Mouse (Mus musculus): ENCODE results near the gene Nlgn1.

Gene Nlgn1

GRCm38 (mm10) chr3:26201410-26201809 is 130.8 kb downstream of the Nlgn1 start:
- DNase-seq (ENCODE audit: low spot score in 2 of 2): no peak

- DNase-seq (ENCODE audit: low spot score in 2 of 2): no peak
These were observed 137.3 kb downstream of the Nlgn1 start for GRCm38 (mm10) chr3:26194970-26195369.

DNA sequence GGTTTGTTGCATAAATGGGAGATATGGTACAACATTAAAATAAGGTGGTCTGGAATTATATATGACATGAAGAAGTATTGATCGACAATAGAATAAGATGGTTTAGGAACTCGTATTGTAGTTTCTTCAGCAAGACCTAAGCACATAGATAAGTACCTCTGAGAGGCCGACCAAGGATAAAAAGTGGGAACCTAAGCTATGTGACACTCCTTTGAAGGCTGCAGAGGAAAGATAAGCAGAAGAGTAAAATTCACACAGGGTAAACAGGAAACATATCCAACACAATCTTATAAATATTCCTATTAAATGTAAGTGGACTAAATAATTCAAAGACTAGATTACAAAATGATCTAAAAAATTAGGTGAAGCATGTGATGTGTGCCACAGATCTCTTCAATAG is 151.2 kb downstream of the Nlgn1 start:
- DNase-seq (ENCODE audit: low spot score in 2 of 2): no peak

- DNase-seq (ENCODE audit: low spot score in 2 of 2): no peak
These were observed 156.9 kb downstream of the Nlgn1 start for GRCm38 (mm10) chr3:26175371-26175770.

DNA sequence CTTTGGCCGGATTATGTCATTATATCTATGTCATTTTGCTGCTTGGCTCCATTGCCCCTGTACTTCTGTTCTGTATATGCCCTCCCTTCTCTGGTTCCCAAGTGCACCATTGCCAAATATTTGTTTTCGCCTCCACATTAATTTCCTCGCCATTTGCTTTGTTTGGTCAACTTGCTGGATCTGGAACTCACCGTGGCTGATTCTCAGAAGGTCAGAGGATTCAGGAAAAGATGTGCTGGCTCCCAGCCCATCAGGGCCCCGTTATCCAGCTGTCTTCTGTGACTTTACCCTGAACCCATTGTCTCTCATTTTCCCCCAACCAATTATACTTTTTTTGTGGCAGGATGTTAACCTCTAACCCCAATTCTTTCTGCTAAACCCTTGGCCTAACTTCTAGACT is 158.0 kb downstream of the Nlgn1 start:
- no peak for DNase-seq (ENCODE audit: low spot score in 2 of 2)

DNA sequence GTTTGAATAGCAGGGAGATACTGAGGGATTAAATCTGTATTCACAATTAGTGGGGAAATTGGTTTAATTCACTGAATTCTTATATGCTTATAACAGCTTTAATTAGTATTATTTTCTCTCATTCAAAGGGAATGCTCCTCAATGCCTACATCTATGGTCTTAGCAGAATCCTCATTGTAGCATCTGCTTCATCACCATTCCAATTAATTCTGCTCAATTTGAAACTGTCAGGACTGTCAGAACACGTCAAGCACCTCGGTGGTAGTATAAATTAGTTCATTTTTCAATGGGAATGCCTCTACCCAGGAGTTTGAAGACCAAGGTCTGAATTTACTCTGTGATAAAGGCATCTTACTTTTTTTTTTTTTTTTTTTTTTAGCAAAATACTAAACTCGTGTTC is 158.6 kb downstream of the Nlgn1 start:
- DNase-seq (ENCODE audit: low spot score in 2 of 2): no peak

DNA sequence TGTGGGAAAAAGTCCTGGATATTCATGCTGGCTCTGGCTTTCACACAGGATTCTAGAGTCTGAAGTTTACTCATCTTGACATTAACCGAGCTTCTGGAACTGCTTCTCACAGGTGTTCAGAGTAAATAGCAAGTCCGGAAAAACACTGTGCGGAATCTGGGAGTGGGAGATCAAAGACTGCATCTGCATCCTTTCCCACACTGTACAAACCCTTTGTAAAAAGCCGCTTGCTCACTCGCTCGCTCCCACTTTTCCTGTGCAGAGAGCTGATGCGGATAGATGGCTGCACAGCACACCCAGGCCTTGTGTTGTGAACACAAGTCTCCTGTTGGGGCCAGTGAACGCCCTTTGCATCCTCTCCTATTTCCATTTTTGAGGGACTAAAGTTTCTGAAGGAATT is 165.5 kb downstream of the Nlgn1 start:
- DNase-seq (ENCODE audit: low spot score in 2 of 2): no peak

- peak in 1 of 2 experiments; percentile 79 for DNase-seq (ENCODE audit: low spot score in 2 of 2)
These were observed 178.5 kb downstream of the Nlgn1 start for GRCm38 (mm10) chr3:26153782-26154181.

GRCm38 (mm10) chr3:26153036-26153741 is 179.1 kb downstream of the Nlgn1 start:
- peak in 1 of 2 experiments; percentile 39 for DNase-seq (ENCODE audit: low spot score in 2 of 2)

GRCm38 (mm10) chr3:26152510-26153035 is 179.7 kb downstream of the Nlgn1 start:
- peak in 1 of 2 experiments; percentile 40 for DNase-seq (ENCODE audit: low spot score in 2 of 2)

- no peak for DNase-seq (ENCODE audit: low spot score in 2 of 2)
These were observed 180.8 kb downstream of the Nlgn1 start for GRCm38 (mm10) chr3:26151351-26152020.

- DNase-seq (ENCODE audit: low spot score in 2 of 2): no peak
These were observed 186.1 kb downstream of the Nlgn1 start for GRCm38 (mm10) chr3:26146174-26146573.

GRCm38 (mm10) chr3:26145441-26145840 is 186.8 kb downstream of the Nlgn1 start:
- no peak for DNase-seq (ENCODE audit: low spot score in 2 of 2)

GRCm38 (mm10) chr3:26141590-26141989 is 190.7 kb downstream of the Nlgn1 start:
- no peak for DNase-seq (ENCODE audit: low spot score in 2 of 2)

DNA sequence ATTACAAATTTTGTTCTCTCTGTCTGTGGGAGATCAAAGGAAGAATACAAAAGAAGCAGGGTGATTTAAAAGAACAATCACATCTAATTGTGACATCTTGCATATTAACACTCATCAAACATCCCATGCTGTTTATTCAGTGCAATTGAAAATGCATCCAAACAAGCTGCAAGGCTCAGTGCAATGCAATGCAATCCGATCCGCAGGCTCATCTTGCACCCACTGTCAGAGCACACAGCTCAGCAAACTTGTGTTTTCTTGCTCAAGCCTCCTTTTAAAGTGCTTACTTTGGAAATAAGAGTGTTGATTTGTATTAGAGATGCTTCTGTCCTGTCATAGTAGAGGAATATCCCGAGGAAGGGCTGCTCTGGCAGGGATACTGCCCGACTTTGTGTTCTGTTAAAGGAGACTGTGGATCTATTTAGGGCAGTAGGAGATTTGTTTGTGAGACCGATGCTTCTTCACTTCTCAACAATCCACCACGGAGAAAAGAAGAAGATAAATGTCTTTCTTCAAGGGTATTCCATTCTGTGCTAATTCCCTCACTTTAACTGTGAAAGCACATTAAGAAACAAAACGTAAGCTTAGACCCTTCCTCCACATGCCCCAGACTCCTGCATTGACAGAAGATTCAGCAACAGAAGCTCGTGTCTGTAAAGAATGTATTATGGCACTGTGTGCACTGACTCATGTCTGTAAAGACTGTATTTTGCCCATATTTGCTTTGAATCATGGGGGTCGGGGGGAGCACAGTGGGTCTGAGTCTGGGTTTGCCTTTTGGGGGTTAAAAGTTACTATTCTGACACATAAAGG is 197.2 kb downstream of the Nlgn1 start:
- peak in 1 of 2 experiments; percentile 20 for DNase-seq (ENCODE audit: low spot score in 2 of 2)

- DNase-seq (ENCODE audit: low spot score in 2 of 2): no peak
These were observed 201.3 kb downstream of the Nlgn1 start for GRCm38 (mm10) chr3:26130919-26131318.

GRCm38 (mm10) chr3:26129455-26129854 is 202.8 kb downstream of the Nlgn1 start:
- no peak for DNase-seq (ENCODE audit: low spot score in 2 of 2)

DNA sequence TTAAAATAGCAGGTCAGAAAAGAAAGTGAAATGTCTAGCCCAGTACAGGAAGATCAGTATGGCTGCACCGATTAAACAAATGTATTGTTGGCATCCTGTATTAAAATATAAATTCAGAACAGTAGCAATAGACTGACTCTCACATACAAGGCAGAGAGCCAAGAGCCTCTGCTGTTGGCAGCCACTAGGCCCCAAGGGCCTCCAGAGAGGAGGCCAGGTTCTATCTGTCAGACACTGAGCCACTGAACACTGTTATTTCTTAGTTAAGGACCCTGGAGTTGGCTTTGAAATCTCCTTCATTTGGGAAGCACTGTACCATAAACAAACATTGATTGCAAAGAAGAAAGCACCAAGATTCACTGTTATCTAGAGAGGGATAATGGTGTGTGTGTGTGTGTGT is 215.2 kb downstream of the Nlgn1 start:
- DNase-seq (ENCODE audit: low spot score in 2 of 2): no peak

- no peak for DNase-seq (ENCODE audit: low spot score in 2 of 2)
These were observed 225.9 kb downstream of the Nlgn1 start for GRCm38 (mm10) chr3:26106361-26106760.

- DNase-seq (ENCODE audit: low spot score in 2 of 2): no peak
These were observed 226.7 kb downstream of the Nlgn1 start for GRCm38 (mm10) chr3:26105528-26105927.

- no peak for DNase-seq (ENCODE audit: low spot score in 2 of 2)
These were observed 230.0 kb downstream of the Nlgn1 start for GRCm38 (mm10) chr3:26102271-26102670.

- DNase-seq (ENCODE audit: low spot score in 2 of 2): no peak
These were observed 236.7 kb downstream of the Nlgn1 start for GRCm38 (mm10) chr3:26095551-26095950.
